Mouse (Mus musculus) spleen, postnatal 14 days (tissue): ENCODE data around the gene Prdx2.
A peak's percentile ranks its signal among the peaks of the same experiment; 100 is the strongest.

Experiments
- DNase-seq, 2 experiments: peaks; one replicate each; pipeline ENCODE4 v3.0.0; 2021 to 2022; ENCODE audit warnings: low spot score in 2 of 2

Gene Prdx2

GRCm38 (mm10) chr8:84978248-84978940 lies 9.0 kb downstream of the Prdx2 start, which contains the start of gene Junb:
Gene Junb (minus strand): TSS chr8:84978718.
- peak; percentile 73 to 80 for DNase-seq

- peak; percentile 85 to 88 for DNase-seq
Measured at GRCm38 (mm10) chr8:84979599-84980421, 10.4 kb downstream of the Prdx2 start.

- peak in 1 of 2 experiments; percentile 45 for DNase-seq
Measured at GRCm38 (mm10) chr8:84980622-84981358, 11.4 kb downstream of the Prdx2 start.

GRCm38 (mm10) chr8:84981644-84982498 lies 12.5 kb downstream of the Prdx2 start:
- no peak for DNase-seq

GRCm38 (mm10) chr8:84982499-84983011 lies 13.2 kb downstream of the Prdx2 start:
- no peak for DNase-seq

- no peak for DNase-seq
Measured at GRCm38 (mm10) chr8:84984294-84985048, 15.1 kb downstream of the Prdx2 start.

- DNase-seq = peak in 1 of 2 experiments; percentile 28
Measured at GRCm38 (mm10) chr8:84985049-84985683, 15.8 kb downstream of the Prdx2 start.

GRCm38 (mm10) chr8:84985684-84986378 lies 16.4 kb downstream of the Prdx2 start:
- DNase-seq = peak; percentile 82 to 86

GRCm38 (mm10) chr8:84986379-84986945 lies 17.1 kb downstream of the Prdx2 start:
- no peak for DNase-seq

GRCm38 (mm10) chr8:84987388-84987787 lies 18.0 kb downstream of the Prdx2 start:
- DNase-seq = no peak

- no peak for DNase-seq
Measured at GRCm38 (mm10) chr8:84987903-84988302, 18.5 kb downstream of the Prdx2 start.

GRCm38 (mm10) chr8:84989311-84989731 lies 19.9 kb downstream of the Prdx2 start:
- DNase-seq = no peak

- peak; percentile 89 to 93 for DNase-seq
Measured at GRCm38 (mm10) chr8:84989810-84990209, 20.4 kb downstream of the Prdx2 start.

- DNase-seq = peak; percentile 95 to 96
Measured at GRCm38 (mm10) chr8:84990349-84990748, 21.0 kb downstream of the Prdx2 start, which contains the start of gene Hook2. Gene Hook2 (plus strand): TSS chr8:84990603.

GRCm38 (mm10) chr8:84990836-84991235 lies 21.4 kb downstream of the Prdx2 start:
- DNase-seq = no peak

- DNase-seq = no peak
Measured at GRCm38 (mm10) chr8:84994375-84994774, 25.0 kb downstream of the Prdx2 start.

- DNase-seq = no peak
Measured at GRCm38 (mm10) chr8:84995680-84996079, 26.3 kb downstream of the Prdx2 start.

GRCm38 (mm10) chr8:84996978-84997377 lies 27.6 kb downstream of the Prdx2 start:
- DNase-seq = no peak
